In genomic region chr13:112439105-112439818, GRCm38 (mm10) we compare ENCODE assay signal across 8 mouse cellular contexts. TPM values are rescaled to one million over a fixed set of nuclear protein-coding genes. Genes with fewer than 3 reads are reported as not detected.
DNase-seq lines count a peak whose midpoint lies in the region; ATAC-seq and TF ChIP-seq lines count a peak whose summit lies in the region.

No protein-coding gene starts in this region.

- H3K4me1 ChIP-seq in lung, embryonic 16.5 days (replicated peaks; ENCODE audit: control insufficient read depth, insufficient read depth, low read length) = peaks cover 12% of the 10 kb centered on the region
- H3K4me1 ChIP-seq in midbrain, embryonic 14.5 days (ENCODE audit: control insufficient read depth, insufficient read depth, low read length) = peaks cover 8% of the 10 kb centered on the region
- no peaks in the 10 kb centered on the region for H3K4me1 ChIP-seq in cerebellum, adult 2 months (ENCODE audit: control insufficient read depth, insufficient read depth, low read length)

- no peaks in the 10 kb centered on the region for H3K27me3 ChIP-seq in lung, embryonic 16.5 days (ENCODE audit: control insufficient read depth, insufficient read depth, low read depth, low read length)
- no peaks in the 10 kb centered on the region for H3K27me3 ChIP-seq in midbrain, embryonic 14.5 days (ENCODE audit: control insufficient read depth, insufficient read depth, low read length)
- no peaks in the 10 kb centered on the region; the same call in 1 of the 2 replicates for H3K27me3 ChIP-seq in cerebellum, adult 2 months (ENCODE audit: control insufficient read depth, insufficient read depth, low read length)

- no peak for DNase-seq in lung, postnatal 4 days
- peak; percentile 48 for DNase-seq in embryo, embryonic 9.5 days (ENCODE audit: extremely low spot score)
- peak; percentile 83 for DNase-seq in induced T-regulatory cell, adult 2 months (ENCODE audit: low read depth)
- DNase-seq in midbrain, embryonic 14.5 days = peak; percentile 29
- DNase-seq in cerebellum, adult 2 months = no peak
- no peak for DNase-seq in spleen, adult 12 weeks (ENCODE audit: low spot score)
- DNase-seq in cerebellum, adult 11-12 months = no peak

- ATAC-seq in lung, embryonic 16.5 days (ENCODE audit: low read depth) = peak; percentile 71; the same call in 1 of the 2 replicates
- no peak for ATAC-seq in midbrain, embryonic 14.5 days (ENCODE audit: low FRiP score, low TSS enrichment)

- peak overlapping the region; percentile 60 for H3K27ac ChIP-seq in lung, embryonic 16.5 days (ENCODE audit: low read length)
- 0 out of 2 replicates have a peak overlapping the region, but pooled peaks have one; percentile 13 for H3K27ac ChIP-seq in midbrain, embryonic 14.5 days (replicated peaks; ENCODE audit: low read depth, low read length)
- H3K27ac ChIP-seq in cerebellum, adult 2 months (ENCODE audit: insufficient read depth, low read length) = no peak overlapping the region

- peak overlapping the region; percentile 17 for H3K4me3 ChIP-seq in lung, embryonic 16.5 days (ENCODE audit: low read length)
- H3K4me3 ChIP-seq in midbrain, embryonic 14.5 days (replicated peaks; ENCODE audit: low read depth, low read length) = peak overlapping the region; percentile 12; the same call in 1 of the 2 replicates
- no peak overlapping the region for H3K4me3 ChIP-seq in cerebellum, adult 2 months (replicated peaks; ENCODE audit: insufficient read depth, low read depth, low read length)

- H3K36me3 ChIP-seq in lung, embryonic 16.5 days (ENCODE audit: control insufficient read depth, insufficient read depth, low read length) = no peaks in the 10 kb centered on the region
- H3K36me3 ChIP-seq in midbrain, embryonic 14.5 days (ENCODE audit: control insufficient read depth, insufficient read depth, low read length) = no peaks in the 10 kb centered on the region

- TF ChIP-seq POLR2A in cerebellum, adult 2 months (IDR thresholded peaks at IDR 0.05; ENCODE audit: borderline replicate concordance, insufficient read depth, low read length) = no peak

- peak overlapping the region; percentile 21 for H3K9ac ChIP-seq in lung, embryonic 16.5 days (ENCODE audit: low read length)
- H3K9ac ChIP-seq in midbrain, embryonic 14.5 days (replicated peaks; ENCODE audit: low read length) = no peak overlapping the region

- TF ChIP-seq CTCF in cerebellum, adult 2 months (IDR thresholded peaks at IDR 0.05; ENCODE audit: borderline replicate concordance, insufficient read depth, low read depth, low read length) = no peak

- WGBS in lung, embryonic 16.5 days = 29% methylated on average over 15 of the region's 15 CpGs
- 27% methylated on average over 15 of the region's 15 CpGs for WGBS in midbrain, embryonic 14.5 days
- WGBS in cerebellum, adult 2 months = 33% methylated on average over 15 of the region's 15 CpGs

- peak overlapping the region; percentile 50 for H3K4me2 ChIP-seq in lung, embryonic 16.5 days (ENCODE audit: low read depth, low read length)
- H3K4me2 ChIP-seq in midbrain, embryonic 14.5 days (ENCODE audit: low read length) = peak overlapping the region; percentile 45

- no peaks in the 10 kb centered on the region for H3K9me3 ChIP-seq in lung, embryonic 16.5 days (ENCODE audit: control insufficient read depth, low read length)
- H3K9me3 ChIP-seq in midbrain, embryonic 14.5 days (ENCODE audit: control insufficient read depth, low read length) = no peaks in the 10 kb centered on the region

RNA-seq across cellular contexts. Expression of gene Il6st, which starts 24.6 kb away (rescaled TPM):
- 38.3 and 47.4 TPM in 2 replicates for polyA plus RNA-seq in lung, embryonic 16.5 days (2015; fragmentation: Nextera tagmentation; extraction: Ambion mirVana)
- polyA plus RNA-seq in midbrain, embryonic 14.5 days (2014; fragmentation: Nextera tagmentation; extraction: Ambion mirVana) = 9.7 and 20.7 TPM in 2 replicates
- 32.4 and 32.8 TPM in 2 replicates for polyA plus RNA-seq in cerebellum, adult 2 months (2012; rRNA removed)

Comparison
In these comparisons a context has a peak if more than half of its experiments do, and no peak if none do; other contexts are left out.
1. DNase-seq: peak in embryo, embryonic 9.5 days (single experiment), induced T-regulatory cell, adult 2 months (single experiment) and midbrain, embryonic 14.5 days (single experiment); none in lung, postnatal 4 days (0 of 2), cerebellum, adult 2 months (0 of 2), spleen, adult 12 weeks (single experiment) and cerebellum, adult 11-12 months (single experiment).